Mouse (Mus musculus) brain, adult 2 months (tissue): ENCODE results near the gene Chd6.

Experiments used
- DNase-seq: peaks from one replicate; pipeline ENCODE4 v3.0.0; 2011; ENCODE audit warnings: low read depth, low spot score

Chd6 gene

DNA sequence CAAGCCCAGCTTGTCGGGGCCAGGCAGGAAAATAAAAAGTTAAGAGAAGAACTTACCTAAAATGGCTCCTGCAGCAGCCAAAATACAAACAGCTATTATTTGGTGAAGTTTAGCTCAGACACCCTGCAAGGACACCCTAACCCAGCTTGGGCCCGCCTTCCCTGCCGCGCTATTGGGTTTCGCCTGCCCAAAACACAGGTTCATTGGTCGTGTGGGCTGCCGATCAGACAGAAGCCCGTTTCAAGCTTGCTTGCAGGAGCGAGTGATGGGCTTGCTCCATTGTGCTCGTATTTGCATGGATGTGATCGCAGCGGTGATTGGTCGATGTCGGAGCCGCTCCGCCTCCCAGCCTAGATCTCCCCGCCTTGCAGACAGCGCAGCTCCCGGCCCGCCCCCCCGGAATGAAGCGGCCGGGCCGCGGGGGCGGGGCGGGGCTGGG lies at the start of gene Chd6:
TSS of gene Chd6 (minus strand) at position 143 of the 439 bp plus-strand sequence.
- DNase-seq = peak; percentile 100

DNA sequence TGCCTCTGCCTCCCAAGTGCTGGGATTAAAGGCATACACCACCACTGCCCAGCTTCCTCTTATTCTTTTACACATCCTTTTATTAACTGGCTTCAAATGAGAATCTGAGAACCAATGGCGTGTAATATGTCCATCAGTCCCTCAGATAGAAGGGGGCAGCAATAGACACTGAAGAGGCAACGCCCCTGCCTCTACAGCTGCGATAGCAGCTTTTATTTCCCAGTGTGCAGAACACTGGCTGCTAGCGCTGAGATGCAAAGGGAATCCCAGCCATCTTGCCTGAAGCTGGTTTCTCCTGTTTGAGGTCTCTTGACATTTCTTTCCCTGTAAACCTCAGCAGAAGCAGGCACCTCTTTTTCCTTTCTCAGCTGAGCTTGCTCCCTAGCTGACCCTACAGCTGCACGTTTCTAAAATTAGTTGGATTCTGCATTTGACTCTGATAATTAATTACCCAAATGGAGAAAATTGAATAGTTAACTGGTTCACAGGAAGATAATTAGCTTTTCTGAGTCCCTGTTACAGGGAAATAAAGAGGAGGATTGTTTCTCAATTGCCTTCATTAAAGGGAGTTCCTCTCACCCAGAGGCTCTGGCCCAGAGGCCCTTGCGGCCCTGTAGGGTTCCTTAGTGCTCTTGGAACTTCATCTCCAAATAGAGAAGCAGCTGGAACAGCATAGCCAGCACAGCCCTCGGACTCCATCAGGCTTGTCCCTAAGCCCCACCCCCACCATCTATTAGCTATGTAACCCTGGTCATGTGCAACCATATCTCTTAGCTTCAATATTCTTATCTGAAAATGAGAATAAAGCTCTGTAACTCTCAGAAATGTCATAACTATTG lies 41.3 kb upstream of the Chd6 start:
- no peak for DNase-seq

DNA sequence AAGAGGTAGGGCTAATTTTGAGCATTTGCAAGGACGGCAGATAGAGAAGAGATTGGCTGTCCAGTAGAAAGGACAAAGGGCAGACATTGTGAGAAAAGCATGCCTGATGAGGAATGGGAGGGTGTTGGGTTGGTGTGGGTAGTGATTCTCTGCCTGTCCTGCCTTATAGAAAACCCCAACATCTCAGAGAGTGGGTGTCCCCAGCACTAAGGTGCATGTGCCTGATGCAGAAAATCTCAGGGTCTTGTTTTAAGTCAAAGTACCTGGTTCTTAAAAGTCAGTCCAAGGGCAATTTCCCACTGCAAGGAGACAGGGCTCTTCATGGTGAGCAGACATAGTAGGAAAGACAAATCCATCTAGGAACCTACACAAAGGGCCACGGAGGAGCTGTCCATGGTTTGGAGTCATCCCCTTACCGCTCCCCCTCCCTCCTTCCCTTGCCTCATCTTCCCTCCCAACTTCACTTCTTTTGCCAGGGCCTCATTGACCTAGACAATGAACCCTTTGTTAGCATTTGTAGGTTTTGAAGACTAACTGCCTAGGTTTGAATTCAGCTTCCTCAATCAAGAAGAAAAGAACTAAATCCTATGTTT lies 39.6 kb upstream of the Chd6 start:
- no peak for DNase-seq

DNA sequence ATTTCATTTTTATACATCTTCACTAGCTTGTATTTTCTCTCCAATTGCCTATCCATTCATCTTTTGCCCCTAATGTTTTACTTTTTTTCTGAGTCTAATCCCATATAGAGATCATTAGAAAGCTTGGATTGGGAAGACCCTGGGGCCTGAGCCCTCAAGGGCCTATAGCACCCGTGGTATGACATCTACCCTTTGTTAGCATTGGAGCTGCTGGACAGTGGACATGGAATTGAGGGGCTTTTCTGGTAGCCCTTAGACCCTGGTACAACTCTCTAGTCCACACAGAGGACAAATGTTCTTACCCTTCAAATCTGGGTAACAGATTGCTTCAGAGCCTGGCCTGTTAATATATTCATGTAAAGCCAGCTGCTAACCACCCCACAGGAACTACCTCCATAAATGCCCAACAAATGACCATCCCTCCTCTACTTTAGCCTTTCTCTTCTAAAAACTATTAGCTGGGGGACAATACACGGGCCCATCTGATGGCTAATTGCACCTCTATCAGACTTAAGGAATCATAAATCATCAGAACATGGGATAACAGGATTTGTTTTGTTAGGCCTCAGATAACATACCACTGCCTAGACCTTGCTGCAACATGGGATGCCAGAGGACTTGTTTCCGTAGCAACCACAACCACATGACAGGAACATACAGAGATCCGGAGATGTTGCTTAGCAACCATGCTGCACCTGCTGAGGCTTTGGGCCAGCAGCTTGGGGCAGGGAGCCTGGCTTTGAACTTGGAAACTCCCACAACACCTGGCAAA lies 39.0 kb upstream of the Chd6 start:
- peak; percentile 82 for DNase-seq

DNA sequence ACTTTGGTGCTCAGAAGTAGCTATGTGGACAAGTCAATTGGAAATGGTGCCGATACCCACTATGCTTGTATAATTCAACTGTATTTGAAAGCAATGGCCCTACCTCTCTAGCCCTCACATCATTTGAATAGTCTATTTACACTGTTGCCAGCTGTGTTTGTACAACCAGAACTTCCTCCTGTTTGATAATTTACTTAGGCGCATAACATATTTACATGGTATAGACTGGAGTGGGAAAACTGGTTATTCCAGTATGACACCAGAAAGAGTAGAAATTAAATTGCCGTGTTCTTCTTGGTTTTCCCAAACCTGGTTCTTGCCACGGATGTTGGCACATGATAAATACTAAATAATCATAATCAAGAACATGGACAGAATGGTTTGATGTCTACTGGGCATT lies 35.9 kb upstream of the Chd6 start:
- no peak for DNase-seq

DNA sequence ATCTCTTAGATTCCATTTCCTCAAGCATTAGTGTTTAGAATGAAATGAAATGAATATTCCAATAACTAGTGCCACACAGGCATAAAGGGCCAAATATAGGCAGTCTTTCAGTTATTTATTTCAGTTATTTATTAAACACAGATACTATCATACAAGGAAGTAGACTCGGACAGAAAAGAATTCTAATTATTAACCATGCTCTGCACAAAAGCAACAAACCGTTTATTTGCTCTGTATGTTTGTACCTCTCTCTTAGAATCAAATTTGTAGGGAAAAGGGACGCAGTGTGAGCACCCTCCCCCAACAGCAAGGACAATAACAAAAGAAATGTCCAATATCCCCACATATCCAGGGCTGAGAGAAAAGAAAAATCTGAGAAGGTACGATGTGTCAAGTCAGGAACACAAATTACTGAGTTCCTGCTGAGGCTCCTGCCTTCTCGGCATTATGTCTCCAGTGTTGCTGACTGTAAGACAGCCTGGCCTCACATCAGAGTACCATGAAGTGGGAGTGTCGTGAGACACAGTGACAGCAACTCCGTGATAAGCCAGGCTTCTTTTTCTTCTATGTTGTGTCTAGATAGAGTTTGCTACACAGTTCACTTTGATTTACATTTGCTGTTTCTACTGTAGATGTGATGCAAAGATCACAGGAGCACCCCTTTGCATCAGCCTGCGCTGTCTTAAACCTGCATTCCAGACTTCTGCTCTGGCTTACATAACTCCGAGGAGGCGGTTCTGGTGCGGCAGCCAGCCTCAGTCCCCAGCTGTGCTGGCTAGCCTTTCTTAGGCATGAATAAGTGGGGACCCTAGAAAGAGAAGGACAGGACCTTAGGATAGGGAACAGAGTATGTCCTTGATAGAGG lies 30.0 kb upstream of the Chd6 start:
- DNase-seq = peak; percentile 79

DNA sequence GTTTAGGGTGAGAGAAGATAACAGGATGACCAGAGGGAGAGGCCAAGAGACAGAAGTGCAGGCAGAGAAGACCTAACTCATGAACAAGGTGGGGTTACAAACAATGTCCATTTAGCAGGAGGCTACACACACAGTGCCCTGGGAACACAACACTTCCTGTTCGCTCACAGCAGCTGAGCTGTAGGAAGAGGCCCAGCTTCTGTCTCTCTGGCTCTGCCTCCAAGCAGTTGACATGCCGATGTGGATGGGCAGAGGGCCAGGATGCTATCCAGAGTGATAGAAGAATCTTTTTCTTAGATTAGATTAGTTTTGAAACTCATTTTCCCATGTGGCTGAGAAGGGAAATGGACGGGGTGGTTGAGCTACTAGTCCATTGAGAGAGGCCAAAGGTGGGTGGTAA lies 28.1 kb upstream of the Chd6 start:
- DNase-seq = no peak

DNA sequence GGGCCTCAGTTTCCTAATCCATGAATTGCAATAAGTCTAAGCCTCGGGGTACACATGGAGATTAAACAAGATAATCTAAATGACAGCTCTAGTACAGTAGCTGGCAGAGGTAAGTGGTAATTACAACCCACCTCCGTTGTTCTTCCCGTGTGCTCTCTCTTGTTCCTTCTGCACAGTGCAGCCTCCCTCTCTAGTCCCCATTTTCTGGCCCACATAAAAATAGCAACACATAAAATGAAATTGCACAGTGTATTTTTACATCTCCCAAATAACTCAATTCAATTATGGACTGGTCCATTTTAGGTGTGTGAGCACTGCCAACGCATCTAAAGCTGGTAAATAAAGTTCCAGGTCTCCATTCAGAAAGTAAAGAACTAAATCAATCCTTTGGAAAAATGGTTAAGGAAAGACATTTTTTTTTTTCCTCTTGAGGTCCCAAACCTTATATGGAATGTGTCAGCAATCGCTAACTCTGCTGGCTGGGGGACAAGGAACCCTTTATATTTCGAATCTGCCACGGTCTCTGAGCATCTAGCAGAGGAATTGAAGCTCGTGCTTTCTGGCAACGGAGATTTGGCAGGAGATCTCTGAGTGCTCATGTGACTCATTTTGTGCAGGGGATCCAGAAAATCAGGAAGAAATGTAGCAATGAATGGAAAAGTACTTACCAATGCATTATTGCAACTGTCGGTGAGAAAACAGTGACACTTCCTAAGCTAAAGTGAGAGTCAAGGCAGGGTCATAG lies 19.7 kb upstream of the Chd6 start:
- peak; percentile 83 for DNase-seq

DNA sequence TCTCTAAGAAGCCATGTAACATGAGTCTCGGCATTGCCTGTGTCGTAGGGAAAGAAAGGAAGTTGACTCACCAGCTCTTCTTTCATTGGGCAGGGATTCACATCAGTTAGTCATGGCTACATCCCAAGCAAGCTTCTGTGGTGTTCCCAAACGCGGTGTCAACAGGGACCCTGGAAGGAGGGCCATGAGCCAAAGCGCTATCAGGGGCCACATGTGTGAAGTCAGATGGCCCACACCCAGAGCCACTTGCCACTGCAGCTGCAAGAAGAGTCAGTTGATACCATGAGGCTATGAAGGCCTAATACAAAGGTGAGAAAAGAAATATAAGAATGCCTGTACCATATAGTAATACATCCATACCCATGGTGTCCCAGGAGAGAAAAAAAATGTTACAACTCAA lies 3.1 kb upstream of the Chd6 start:
- DNase-seq = no peak

DNA sequence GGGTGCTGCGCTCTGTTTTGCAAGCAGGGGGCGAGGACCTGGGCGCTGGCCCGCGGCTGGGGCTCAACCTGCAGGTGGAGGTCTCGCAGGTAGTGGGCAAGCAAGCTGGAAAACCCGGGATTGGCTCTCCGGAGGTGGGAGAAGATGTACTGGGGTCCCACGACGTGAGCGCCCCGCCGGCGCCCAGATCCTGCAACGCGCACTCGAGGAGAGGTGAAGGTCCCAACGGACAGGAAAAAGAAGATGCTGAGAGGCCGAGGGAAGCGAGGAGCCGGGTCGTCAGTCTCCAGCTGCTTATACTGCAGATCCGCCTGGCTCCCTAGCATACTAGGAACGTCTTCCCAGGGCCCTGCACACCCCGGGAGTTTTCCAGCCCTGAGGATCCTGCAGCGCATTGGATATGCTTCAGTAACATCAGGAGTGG lies 535 bp upstream of the Chd6 start:
- DNase-seq = peak; percentile 74

DNA sequence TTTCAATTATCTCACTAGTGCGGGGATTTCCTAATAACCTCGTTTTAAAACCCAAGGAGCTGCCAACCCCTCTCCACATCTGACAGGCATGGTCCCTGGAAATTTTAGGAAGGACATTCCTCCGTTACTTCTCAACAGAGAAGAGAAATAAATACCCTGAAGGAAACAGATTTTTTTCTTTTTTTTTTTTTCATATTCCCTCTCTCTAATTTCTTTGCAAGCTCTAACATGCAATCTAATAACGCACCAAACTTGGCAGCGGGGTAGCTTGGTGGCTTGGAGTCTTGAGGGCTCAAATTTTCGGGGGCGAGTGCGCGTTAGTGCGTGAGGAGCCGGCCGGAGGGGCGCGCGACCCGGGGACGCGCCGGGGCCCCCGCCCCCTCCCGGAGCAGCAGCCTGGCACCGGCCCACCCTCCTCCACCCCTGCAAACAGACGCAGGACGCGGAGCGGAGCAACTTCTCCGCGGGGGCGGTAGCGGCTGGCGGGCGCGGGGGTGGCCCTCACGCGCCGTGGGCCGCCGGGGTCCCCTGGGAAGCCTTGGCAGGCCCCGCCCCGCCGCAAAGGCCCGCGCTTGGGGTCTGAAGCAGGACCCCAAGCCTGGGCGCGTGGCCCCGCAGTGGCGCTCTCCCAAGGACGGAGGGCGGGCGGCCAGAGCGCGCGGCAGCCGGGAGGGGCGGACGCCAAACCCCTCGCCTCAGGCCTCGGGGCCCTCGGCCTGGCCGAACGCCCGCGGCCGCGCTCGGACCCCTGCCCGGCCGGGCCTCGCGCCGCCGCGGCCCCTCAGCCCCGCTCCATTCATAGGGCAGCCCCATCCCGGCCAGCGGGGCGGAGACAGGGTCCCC lies 569 bp downstream of the Chd6 start:
- DNase-seq = peak; percentile 50

DNA sequence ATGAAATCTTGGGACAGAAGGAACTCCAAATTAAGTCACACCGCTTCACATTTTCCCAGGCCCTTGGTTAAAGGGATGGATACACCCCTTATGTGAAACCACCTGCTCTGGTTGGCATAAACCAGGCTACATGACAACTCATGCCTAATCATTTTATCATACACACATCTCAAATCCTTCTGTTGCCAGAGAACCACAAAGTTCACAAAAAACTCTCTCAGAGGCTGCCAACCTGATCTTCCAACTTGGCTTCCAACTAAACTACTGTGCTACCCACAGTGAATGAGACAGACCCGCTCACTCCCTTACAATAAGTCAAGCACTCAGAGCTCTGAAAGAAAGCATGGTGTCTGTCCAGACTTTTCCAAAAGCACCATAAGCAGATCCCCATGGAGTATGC lies 1.6 kb downstream of the Chd6 start:
- peak; percentile 42 for DNase-seq

DNA sequence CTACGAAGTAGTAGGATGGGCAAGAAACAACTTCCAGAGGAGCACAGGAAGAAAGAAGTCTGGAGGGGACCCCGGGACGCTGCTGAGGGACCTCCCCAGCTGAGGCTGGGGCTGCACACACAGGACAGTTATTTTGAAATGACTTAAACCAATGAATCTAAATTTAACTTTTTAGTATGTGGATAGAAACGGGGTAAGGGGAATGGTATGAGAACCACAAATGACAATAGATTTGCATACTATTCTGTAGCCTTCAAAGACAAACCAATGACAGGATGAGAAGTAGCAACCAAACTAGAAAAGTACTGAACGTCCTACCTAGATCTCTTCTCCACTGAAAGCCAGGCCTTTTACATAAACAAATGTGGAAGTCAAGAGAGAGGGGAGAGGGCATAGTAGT lies 5.1 kb downstream of the Chd6 start:
- no peak for DNase-seq

DNA sequence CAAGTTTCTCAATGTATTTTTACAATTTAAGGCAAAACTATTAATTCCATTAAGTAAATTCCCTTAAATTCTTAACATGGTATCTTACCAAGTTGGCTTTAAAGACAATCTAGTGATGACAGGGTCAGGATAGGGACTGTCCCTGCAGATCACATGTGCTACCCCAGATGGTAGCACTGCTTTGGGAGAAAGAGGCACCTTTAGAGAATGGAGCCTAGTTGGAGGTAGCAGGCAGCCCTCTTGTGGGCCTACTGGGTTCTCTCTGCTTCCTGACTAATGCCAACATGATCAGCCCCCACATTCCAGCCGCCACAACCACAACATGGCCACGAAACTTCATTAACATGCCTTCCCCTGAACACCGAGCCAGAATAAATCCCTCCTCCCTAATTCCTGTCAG lies 6.8 kb downstream of the Chd6 start:
- DNase-seq = no peak

DNA sequence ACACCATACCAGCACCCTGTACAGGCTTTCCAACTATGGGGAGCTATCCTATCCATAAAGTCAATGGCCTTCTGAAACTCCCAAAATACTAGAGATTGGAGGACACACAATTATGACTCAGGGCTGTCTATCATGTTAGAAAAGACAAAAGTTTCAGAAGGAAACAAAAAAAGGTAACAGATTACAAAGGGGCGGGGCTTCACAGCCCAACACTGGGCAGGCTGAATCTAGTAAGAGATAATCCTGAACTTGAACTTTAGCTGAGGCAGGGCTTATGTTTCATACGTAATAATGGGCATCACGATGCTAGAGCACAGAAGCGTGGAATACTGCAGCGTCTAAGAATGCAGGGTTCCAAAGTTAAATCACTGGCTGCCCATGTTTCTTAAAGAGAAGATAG lies 11.1 kb downstream of the Chd6 start:
- no peak for DNase-seq

DNA sequence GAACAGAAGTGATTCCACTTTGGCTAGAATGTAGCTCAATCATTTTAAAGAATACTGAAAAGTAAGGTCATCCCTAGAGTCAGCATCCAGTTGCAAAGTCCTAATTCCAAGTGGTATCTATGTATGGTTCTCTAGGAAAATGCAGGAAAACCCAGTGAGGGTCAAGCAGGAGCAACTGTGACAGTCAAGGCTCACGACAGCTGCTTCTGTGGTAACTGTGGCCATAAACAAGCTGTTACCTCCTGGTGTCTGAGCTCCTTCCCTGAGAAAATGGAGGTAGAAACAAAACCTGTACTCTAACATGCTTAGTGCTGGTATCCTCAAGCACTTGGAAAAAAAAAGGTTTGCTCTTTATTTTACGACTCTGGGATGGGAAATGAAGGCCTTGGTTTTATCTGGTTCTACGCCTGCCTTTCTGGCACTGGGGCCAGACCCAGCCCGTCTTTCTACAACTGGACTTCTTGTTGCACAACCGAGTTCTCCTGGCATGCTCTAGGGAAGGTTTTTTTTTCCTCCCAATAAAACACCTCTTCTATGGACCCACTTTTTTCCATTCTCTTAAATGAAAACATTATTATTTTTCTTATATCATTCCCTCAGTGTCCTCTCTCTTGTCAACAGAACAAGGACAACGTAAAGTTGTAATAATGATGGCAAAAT lies 18.0 kb downstream of the Chd6 start:
- no peak for DNase-seq

DNA sequence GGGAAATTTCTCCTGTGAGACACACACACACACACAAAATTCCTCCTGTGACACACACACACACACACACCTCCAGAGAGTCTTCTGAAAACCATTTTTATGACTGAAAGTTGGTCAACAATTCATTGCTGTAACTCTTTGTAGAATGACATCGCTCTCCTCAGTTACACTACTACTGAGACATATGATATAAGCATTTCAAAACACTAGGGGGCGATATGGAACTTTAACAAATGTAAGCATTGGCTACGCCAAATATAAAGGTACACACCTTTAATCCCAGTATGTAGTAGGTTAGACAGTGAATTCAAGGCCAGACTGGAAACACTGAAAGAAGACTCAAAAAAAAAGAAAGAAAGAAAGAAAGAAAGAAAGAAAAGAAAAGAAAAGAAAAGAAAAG lies 18.7 kb downstream of the Chd6 start:
- peak; percentile 50 for DNase-seq

DNA sequence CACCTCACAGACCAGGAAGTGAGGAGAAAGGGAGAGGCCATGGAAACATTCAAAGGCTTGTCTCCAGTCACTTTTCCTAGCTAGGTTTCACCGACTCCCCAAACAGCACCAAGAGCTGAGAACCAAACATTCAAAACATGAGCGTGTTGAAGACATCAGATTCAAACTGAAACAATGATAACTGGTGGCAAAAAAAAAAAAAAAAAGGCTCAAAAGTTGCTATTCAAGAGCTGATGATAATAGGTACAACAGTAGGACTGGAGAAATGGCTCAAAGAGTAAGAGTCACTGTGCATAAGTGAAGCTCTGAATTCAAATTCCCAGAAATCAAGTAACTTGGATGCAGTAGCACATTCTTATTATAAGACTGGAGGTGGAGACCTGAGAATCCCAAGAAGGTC lies 30.3 kb downstream of the Chd6 start:
- DNase-seq = no peak

DNA sequence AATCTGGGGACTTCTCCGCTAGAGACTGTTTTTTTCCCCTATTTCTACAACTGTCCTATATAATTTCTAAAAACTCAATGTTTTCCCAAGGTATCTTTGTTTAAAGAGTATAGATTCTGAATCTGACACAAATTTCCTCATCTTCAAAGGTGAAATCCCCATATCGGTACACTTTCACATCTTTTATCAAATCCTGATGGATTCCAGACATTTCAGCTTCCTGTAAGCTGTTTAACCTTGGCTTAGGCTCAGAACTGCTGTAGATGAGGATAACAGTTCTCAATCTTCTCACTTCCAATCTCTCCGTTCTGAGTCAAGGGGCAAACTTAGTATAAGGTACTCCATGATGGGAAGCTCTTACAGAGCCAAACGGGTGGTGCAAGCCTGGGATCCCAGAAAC lies 32.6 kb downstream of the Chd6 start:
- no peak for DNase-seq
